Mouse (Mus musculus) monocyte, adult 5-6 weeks (primary cell): ENCODE results near the gene Anxa5. TPM values are rescaled to one million over a fixed set of nuclear protein-coding genes. Genes with fewer than 3 reads are reported as not detected.

Experiments
- ATAC-seq: fragments of 153-309, 156-312 bp; replicated peaks from 2 replicates; pipeline ENCODE4 v1.8.0; 2017; ENCODE audit warnings: mild to moderate bottlenecking; ENCODE audit not compliant: low TSS enrichment, insufficient number of reproducible peaks, severe bottlenecking, poor library complexity, low FRiP score
- total RNA-seq: library from RNA; stranded (forward); fragments of 200-1000, 200-491, 200-594 nt; gene quantifications from 3 replicates; pipeline ENCODE4 v1.2.3, GENCODE M21; 2017

Gene Anxa5
- total RNA-seq, 1 experiment from 2014 or later = 215 TPM

- no peak for ATAC-seq
Measured at GRCm38 (mm10) chr3:36491535-36491934, 15.8 kb upstream of the Anxa5 start.

- no peak for ATAC-seq
Measured at GRCm38 (mm10) chr3:36489590-36489910, 13.9 kb upstream of the Anxa5 start.

GRCm38 (mm10) chr3:36488899-36489589 is 13.3 kb upstream of the Anxa5 start:
- no peak for ATAC-seq

GRCm38 (mm10) chr3:36488367-36488766 is 12.7 kb upstream of the Anxa5 start:
- ATAC-seq = no peak

GRCm38 (mm10) chr3:36486881-36487280 is 11.2 kb upstream of the Anxa5 start:
- ATAC-seq = no peak

GRCm38 (mm10) chr3:36486176-36486575 is 10.5 kb upstream of the Anxa5 start:
- no peak for ATAC-seq

- ATAC-seq = no peak
Measured at GRCm38 (mm10) chr3:36484292-36484691, 8.6 kb upstream of the Anxa5 start.

- ATAC-seq = no peak
Measured at GRCm38 (mm10) chr3:36482940-36483339, 7.2 kb upstream of the Anxa5 start.

- no peak for ATAC-seq
Measured at GRCm38 (mm10) chr3:36481776-36482193, 6.1 kb upstream of the Anxa5 start.

- ATAC-seq = no peak
Measured at GRCm38 (mm10) chr3:36480486-36480885, 4.8 kb upstream of the Anxa5 start.

- ATAC-seq = no peak
Measured at GRCm38 (mm10) chr3:36478776-36479175, 3.1 kb upstream of the Anxa5 start.

- ATAC-seq = no peak
Measured at GRCm38 (mm10) chr3:36476261-36477155, 814 bp upstream of the Anxa5 start.

GRCm38 (mm10) chr3:36474938-36475483 is 683 bp downstream of the Anxa5 start:
- peak; percentile 1 for ATAC-seq

- ATAC-seq = no peak
Measured at GRCm38 (mm10) chr3:36474421-36474820, 1.3 kb downstream of the Anxa5 start.

- ATAC-seq = no peak
Measured at GRCm38 (mm10) chr3:36473222-36473621, 2.5 kb downstream of the Anxa5 start.

- ATAC-seq = no peak
Measured at GRCm38 (mm10) chr3:36471856-36472255, 3.8 kb downstream of the Anxa5 start.

- no peak for ATAC-seq
Measured at GRCm38 (mm10) chr3:36468871-36469270, 6.8 kb downstream of the Anxa5 start.

GRCm38 (mm10) chr3:36467632-36468031 is 8.1 kb downstream of the Anxa5 start:
- no peak for ATAC-seq

- no peak for ATAC-seq
Measured at GRCm38 (mm10) chr3:36465538-36465937, 10.2 kb downstream of the Anxa5 start.

- no peak for ATAC-seq
Measured at GRCm38 (mm10) chr3:36462348-36462747, 13.3 kb downstream of the Anxa5 start.
